Mouse (Mus musculus): ENCODE measurements at regions not wholly inside any gene's neighbourhood (a gene's known extent, or its start where the extent isn't known, plus 50 kb on each side); places are given as distances from the start of the nearest gene placed in this dataset.

DNA sequence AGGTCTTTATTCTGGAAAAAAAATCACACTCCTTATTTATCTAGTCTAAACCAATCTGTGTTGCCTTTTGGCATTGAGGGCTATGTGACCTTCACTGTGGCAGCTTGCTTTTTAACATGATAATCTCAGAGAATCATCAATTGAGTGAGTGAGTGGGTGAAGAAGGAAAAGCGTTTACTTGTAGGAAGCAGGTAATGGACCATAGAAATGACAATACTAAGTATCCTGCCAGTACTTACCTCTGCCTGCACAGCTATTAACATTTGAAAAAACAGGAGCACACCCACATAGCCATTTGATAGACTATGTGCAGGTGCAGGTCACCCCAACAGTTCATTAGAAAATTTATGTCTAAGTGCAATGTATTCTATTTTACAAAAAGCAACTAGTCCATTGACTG is 110.2 kb upstream of the C130060K24Rik start:
- no peaks in the 10 kb centered on the region for H3K79me2 ChIP-seq (replicated peaks; ENCODE audit: control insufficient read depth, extremely low read depth, insufficient read depth, poor library complexity, severe bottlenecking)
- no peaks in the 10 kb centered on the region; a peak in 1 of 4 replicates for H3K4me1 ChIP-seq (ENCODE audit: control insufficient read depth in 1 of 2, insufficient read depth in 2 of 2)
- no peak overlapping the region for H3K4me3 ChIP-seq (replicated peaks in 1 of 3; ENCODE audit: low read depth in 2 of 3, low read length in 2 of 3, poor library complexity in 1 of 3)
- no peak overlapping the region for H3K4me2 ChIP-seq (ENCODE audit: insufficient read depth, low read depth, poor library complexity, severe bottlenecking)
- no peaks in the 10 kb centered on the region for H3K9me3 ChIP-seq (replicated peaks; ENCODE audit: low read length)
- DNase-seq (ENCODE audit: extremely low read depth), result no peak
- no peaks in the 10 kb centered on the region for H3K27me3 ChIP-seq (replicated peaks)
- no peak overlapping the region for H3K9ac ChIP-seq (ENCODE audit: insufficient read depth, low read depth)
- dilution Hi-C loops (cut with MboI; ENCODE audit: extremely low pct_ligation_motif_present, extremely low pct_unique_long_range_greater_than_20kb, low sequenced_read_pairs) (no loop called here), in situ Hi-C loops (cut with MboI; ENCODE audit: low pct_ligation_motif_present, low pct_unique_long_range_greater_than_20kb, low sequenced_read_pairs) (loop anchor here (25.0 kb wide), 1 partner anchor 158 kb away; no protein-coding TSS in a partner anchor)
- no peaks in the 10 kb centered on the region for H3K36me3 ChIP-seq (replicated peaks in 1 of 2; ENCODE audit: control insufficient read depth in 1 of 2, insufficient read depth in 1 of 2, low read length in 1 of 2)
- TF ChIP-seq MYC (IDR thresholded peaks at IDR 0.05; ENCODE audit: low read depth, low read length) (no peak), TBP (conservative IDR thresholded peaks at IDR 0.05; ENCODE audit: low read depth, low read length) (no peak), KAT2A (IDR thresholded peaks at IDR 0.05; ENCODE audit: insufficient replicate concordance, low read length) (no peak), ZKSCAN1 (IDR thresholded peaks at IDR 0.05; ENCODE audit: borderline replicate concordance, low read depth, low read length) (no peak), MEF2A (IDR thresholded peaks at IDR 0.05; ENCODE audit: borderline replicate concordance, low read depth, low read length) (no peak), NRF1 (IDR thresholded peaks at IDR 0.05; ENCODE audit: low read depth, low read length) (no peak), NELFE (IDR thresholded peaks at IDR 0.05; ENCODE audit: low read depth, low read length) (no peak), SMC3 (IDR thresholded peaks at IDR 0.05; ENCODE audit: low read depth, low read length) (no peak), EP300 (IDR thresholded peaks at IDR 0.05; ENCODE audit: low read length) (no peak), RAD21 (IDR thresholded peaks at IDR 0.05; ENCODE audit: low read depth, low read length) (no peak), POLR2A (IDR thresholded peaks at IDR 0.05; ENCODE audit: low read depth, low read length) (no peak), E2F4 (IDR thresholded peaks at IDR 0.05; ENCODE audit: insufficient replicate concordance, low read depth, low read length) (no peak), HCFC1 (IDR thresholded peaks at IDR 0.05; ENCODE audit: low read depth, low read length) (no peak), SIN3A (IDR thresholded peaks at IDR 0.05; ENCODE audit: low read length) (no peak), USF2 (conservative IDR thresholded peaks at IDR 0.05; ENCODE audit: low read depth, low read length) (no peak), IRF4 (IDR thresholded peaks at IDR 0.05; ENCODE audit: low read depth, low read length) (no peak), ZNF384 (IDR thresholded peaks at IDR 0.05; ENCODE audit: low read depth, low read length) (no peak), ZC3H11A (IDR thresholded peaks at IDR 0.05; ENCODE audit: low read depth, low read length) (no peak)
- no peak overlapping the region for H3K27ac ChIP-seq (ENCODE audit: insufficient read depth, low read depth)

DNA sequence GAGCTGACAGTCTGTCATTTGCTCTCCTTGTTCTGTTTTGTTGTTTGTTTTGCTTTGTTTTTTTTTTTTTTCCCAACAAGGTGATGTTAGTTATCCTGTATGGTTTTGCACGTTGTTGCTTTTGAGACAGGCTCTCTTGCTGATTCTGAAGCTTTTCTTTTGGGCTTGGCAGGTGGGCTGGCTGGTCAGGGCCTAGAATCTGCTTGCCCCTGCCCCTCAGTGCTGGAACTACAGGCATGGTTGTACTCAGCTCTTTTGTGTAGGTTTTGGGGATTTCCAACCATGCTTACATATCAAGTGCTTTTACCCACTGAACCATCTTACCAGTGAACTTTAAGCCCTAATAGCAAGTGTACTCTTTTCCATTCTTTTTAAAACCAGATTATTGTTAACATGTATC is 70.7 kb upstream of the C130060K24Rik start:
- no peak for TF ChIP-seq JUN (IDR thresholded peaks at IDR 0.05; ENCODE audit: insufficient read depth, low read depth, low read length)
- TF ChIP-seq CHD1 (IDR thresholded peaks at IDR 0.05; ENCODE audit: low read depth, low read length), result no peak
- TF ChIP-seq RAD21 (IDR thresholded peaks at IDR 0.05; ENCODE audit: low read depth, low read length), result no peak
- TF ChIP-seq BHLHE40 (IDR thresholded peaks at IDR 0.05; ENCODE audit: low read depth, low read length), result no peak
- TF ChIP-seq CHD2 (IDR thresholded peaks at IDR 0.05; ENCODE audit: low read length), result no peak
- no peak for TF ChIP-seq E2F4 (IDR thresholded peaks at IDR 0.05; ENCODE audit: insufficient replicate concordance, low read depth, low read length)
- TF ChIP-seq MXI1 (IDR thresholded peaks at IDR 0.05; ENCODE audit: low read depth, low read length), result no peak
- no peak for TF ChIP-seq SMC3 (IDR thresholded peaks at IDR 0.05; ENCODE audit: low read depth, low read length)
- no peaks in the 10 kb centered on the region for H3K27me3 ChIP-seq (replicated peaks)
- no peaks in the 10 kb centered on the region for H3K79me2 ChIP-seq (replicated peaks; ENCODE audit: control insufficient read depth, extremely low read depth, insufficient read depth, poor library complexity, severe bottlenecking)
- dilution Hi-C loops (cut with MboI; ENCODE audit: extremely low pct_ligation_motif_present, extremely low pct_unique_long_range_greater_than_20kb, low sequenced_read_pairs) (no loop called here), in situ Hi-C loops (cut with MboI; ENCODE audit: low pct_ligation_motif_present, low pct_unique_long_range_greater_than_20kb, low sequenced_read_pairs) (no loop called here)
- H3K9me3 ChIP-seq (replicated peaks; ENCODE audit: low read length), result no peaks in the 10 kb centered on the region
- H3K9ac ChIP-seq (ENCODE audit: insufficient read depth, low read depth), result no peak overlapping the region
- H3K4me1 ChIP-seq (ENCODE audit: control insufficient read depth in 1 of 2, insufficient read depth in 2 of 2), result peaks cover 0 to 14% of the 10 kb centered on the region in 2 experiments; a peak in 2 of 4 replicates
- no peak overlapping the region for H3K27ac ChIP-seq (ENCODE audit: insufficient read depth, low read depth)
- no peak overlapping the region for H3K4me2 ChIP-seq (ENCODE audit: insufficient read depth, low read depth, poor library complexity, severe bottlenecking)
- H3K36me3 ChIP-seq (replicated peaks in 1 of 2; ENCODE audit: control insufficient read depth in 1 of 2, insufficient read depth in 1 of 2, low read length in 1 of 2), result no peaks in the 10 kb centered on the region
- no peak for DNase-seq (ENCODE audit: extremely low read depth)
- H3K4me3 ChIP-seq (replicated peaks in 1 of 3; ENCODE audit: low read depth in 2 of 3, low read length in 2 of 3, poor library complexity in 1 of 3), result no peak overlapping the region
